Mouse (Mus musculus): ENCODE measurements around the gene Cnih1. TPM values are rescaled to one million over a fixed set of nuclear protein-coding genes. Genes with fewer than 3 reads are reported as not detected.

The Cnih1 gene
- polyA plus RNA-seq, 1 experiment from 2014 or later: 218 TPM

- H3K4me1 ChIP-seq (ENCODE audit: control insufficient read depth, insufficient read depth, low read length): no peaks in the 10 kb centered on the region
- H3K9ac ChIP-seq (replicated peaks; ENCODE audit: low read depth, low read length): no peak overlapping the region
- H3K4me3 ChIP-seq (ENCODE audit: low read depth, low read length): no peak overlapping the region
- H3K9me3 ChIP-seq (ENCODE audit: control insufficient read depth, low read length): no peaks in the 10 kb centered on the region
- ATAC-seq (ENCODE audit: low read depth): no peak
- no peak overlapping the region for H3K27ac ChIP-seq (ENCODE audit: low read depth, low read length)
- no peaks in the 10 kb centered on the region for H3K36me3 ChIP-seq (ENCODE audit: control insufficient read depth, insufficient read depth, low read length)
- no peaks in the 10 kb centered on the region for H3K27me3 ChIP-seq (ENCODE audit: control insufficient read depth, insufficient read depth, low read length)
- WGBS: 93% methylated on average over 5 of the region's 5 CpGs
- H3K4me2 ChIP-seq (ENCODE audit: low read depth, low read length): no peak overlapping the region
These were observed 5.9 kb upstream of the Cnih1 start for GRCm38 (mm10) chr14:46794157-46794556.

- H3K36me3 ChIP-seq (ENCODE audit: control insufficient read depth, insufficient read depth, low read length): no peaks in the 10 kb centered on the region
- H3K4me1 ChIP-seq (ENCODE audit: control insufficient read depth, insufficient read depth, low read length): peaks cover 12% of the 10 kb centered on the region; the same call in 1 of the 2 replicates
- no peak overlapping the region for H3K9ac ChIP-seq (replicated peaks; ENCODE audit: low read depth, low read length)
- H3K4me2 ChIP-seq (ENCODE audit: low read depth, low read length): no peak overlapping the region
- 95% methylated on average over 6 of the region's 6 CpGs for WGBS
- no peak overlapping the region for H3K4me3 ChIP-seq (ENCODE audit: low read depth, low read length)
- H3K27me3 ChIP-seq (ENCODE audit: control insufficient read depth, insufficient read depth, low read length): no peaks in the 10 kb centered on the region; the same call in 1 of the 2 replicates
- H3K27ac ChIP-seq (ENCODE audit: low read depth, low read length): no peak overlapping the region
- H3K9me3 ChIP-seq (ENCODE audit: control insufficient read depth, low read length): no peaks in the 10 kb centered on the region
- ATAC-seq (ENCODE audit: low read depth): no peak
These were observed 2.5 kb upstream of the Cnih1 start for GRCm38 (mm10) chr14:46790723-46791122.

DNA sequence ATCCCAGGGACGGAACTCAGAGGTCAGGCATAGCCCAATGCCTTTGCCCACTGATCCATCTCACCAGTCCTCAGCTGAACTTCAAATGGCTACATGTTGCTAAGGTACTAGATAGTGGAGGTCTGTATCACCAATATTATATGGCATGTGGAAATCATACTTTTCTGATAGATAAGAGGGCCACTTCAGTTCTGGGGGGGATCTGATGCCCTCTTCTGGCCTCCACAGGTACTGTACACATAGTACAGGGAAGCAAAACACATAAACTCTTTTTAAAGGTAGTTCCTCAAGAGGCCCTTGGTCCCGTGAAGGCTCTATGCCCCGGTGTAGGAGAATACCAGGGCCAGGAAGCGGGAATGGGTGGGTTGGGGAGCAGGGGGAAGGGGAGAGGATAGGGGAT is 2.1 kb upstream of the Cnih1 start:
- H3K4me3 ChIP-seq (ENCODE audit: low read depth, low read length): no peak overlapping the region
- H3K4me2 ChIP-seq (ENCODE audit: low read depth, low read length): no peak overlapping the region
- peaks cover 12% of the 10 kb centered on the region; the same call in 1 of the 2 replicates for H3K4me1 ChIP-seq (ENCODE audit: control insufficient read depth, insufficient read depth, low read length)
- 68% methylated on average over 4 of the region's 4 CpGs for WGBS
- no peaks in the 10 kb centered on the region for H3K9me3 ChIP-seq (ENCODE audit: control insufficient read depth, low read length)
- no peak overlapping the region for H3K9ac ChIP-seq (replicated peaks; ENCODE audit: low read depth, low read length)
- no peak for ATAC-seq (ENCODE audit: low read depth)
- H3K27me3 ChIP-seq (ENCODE audit: control insufficient read depth, insufficient read depth, low read length): no peaks in the 10 kb centered on the region; the same call in 1 of the 2 replicates
- H3K27ac ChIP-seq (ENCODE audit: low read depth, low read length): no peak overlapping the region
- no peaks in the 10 kb centered on the region for H3K36me3 ChIP-seq (ENCODE audit: control insufficient read depth, insufficient read depth, low read length)

DNA sequence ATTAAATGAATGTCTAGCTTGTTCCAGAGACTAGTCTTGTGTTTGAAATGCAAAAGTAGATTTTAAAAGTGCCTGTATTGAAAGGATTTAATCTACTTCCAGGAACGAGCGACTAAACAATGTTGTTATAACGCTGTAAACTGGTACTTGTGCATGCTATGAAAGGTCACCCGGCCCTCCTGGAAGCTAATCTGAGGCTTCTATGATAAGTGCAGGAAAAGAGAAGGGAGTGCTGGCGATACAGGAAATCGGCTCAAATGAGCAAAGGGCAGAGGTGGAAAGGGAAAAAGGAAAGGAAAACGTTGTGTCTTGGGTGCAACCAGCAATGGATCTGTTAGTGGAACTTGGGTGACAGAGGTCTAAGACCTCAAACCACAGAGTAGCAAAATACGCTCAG is 292 bp upstream of the Cnih1 start:
- peak; percentile 1; the same call in 1 of the 2 replicates for ATAC-seq (ENCODE audit: low read depth)
- Histone ChIP-seq H3K4me1 (ENCODE audit: control insufficient read depth, insufficient read depth, low read length) (peaks cover 12% of the 10 kb centered on the region; the same call in 1 of the 2 replicates), H3K4me3 (ENCODE audit: low read depth, low read length) (peak overlapping the region; percentile 93), H3K4me2 (ENCODE audit: low read depth, low read length) (peak overlapping the region; percentile 76), H3K36me3 (ENCODE audit: control insufficient read depth, insufficient read depth, low read length) (no peaks in the 10 kb centered on the region), H3K27ac (ENCODE audit: low read depth, low read length) (peak overlapping the region; percentile 1; the same call in 1 of the 2 replicates), H3K9me3 (ENCODE audit: control insufficient read depth, low read length) (no peaks in the 10 kb centered on the region), H3K9ac (replicated peaks; ENCODE audit: low read depth, low read length) (peak overlapping the region; percentile 94; the same call in 1 of the 2 replicates), H3K27me3 (ENCODE audit: control insufficient read depth, insufficient read depth, low read length) (no peaks in the 10 kb centered on the region; the same call in 1 of the 2 replicates)
- 38% methylated on average over 8 of the region's 8 CpGs for WGBS

DNA sequence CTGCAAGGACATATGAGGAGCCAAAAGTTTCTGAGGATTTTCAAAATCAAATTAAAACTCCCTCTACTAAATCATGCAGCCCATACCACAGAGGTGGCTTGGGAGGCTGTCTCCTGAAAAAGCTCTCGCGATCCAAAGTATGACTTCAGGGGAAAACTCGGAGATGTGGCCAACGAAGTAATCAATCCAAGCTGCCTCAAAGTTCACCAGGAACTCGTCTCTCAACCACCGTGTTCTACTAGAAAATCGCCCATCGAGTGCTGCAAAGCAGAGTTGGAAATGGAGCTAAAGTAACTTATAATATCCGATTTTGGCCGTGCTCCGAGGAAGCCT is 791 bp downstream of the Cnih1 start:
- Histone ChIP-seq H3K9me3 (ENCODE audit: control insufficient read depth, low read length) (no peaks in the 10 kb centered on the region), H3K27me3 (ENCODE audit: control insufficient read depth, insufficient read depth, low read length) (no peaks in the 10 kb centered on the region; the same call in 1 of the 2 replicates), H3K4me3 (ENCODE audit: low read depth, low read length) (peak overlapping the region; percentile 93), H3K4me1 (ENCODE audit: control insufficient read depth, insufficient read depth, low read length) (peaks cover 12% of the 10 kb centered on the region; the same call in 1 of the 2 replicates), H3K27ac (ENCODE audit: low read depth, low read length) (peak overlapping the region; percentile 97), H3K9ac (replicated peaks; ENCODE audit: low read depth, low read length) (peak overlapping the region; percentile 94), H3K4me2 (ENCODE audit: low read depth, low read length) (peak overlapping the region; percentile 76), H3K36me3 (ENCODE audit: control insufficient read depth, insufficient read depth, low read length) (no peaks in the 10 kb centered on the region; the same call in 1 of the 2 replicates)
- 1% methylated on average over 11 of the region's 11 CpGs for WGBS
- no peak for ATAC-seq (ENCODE audit: low read depth)

DNA sequence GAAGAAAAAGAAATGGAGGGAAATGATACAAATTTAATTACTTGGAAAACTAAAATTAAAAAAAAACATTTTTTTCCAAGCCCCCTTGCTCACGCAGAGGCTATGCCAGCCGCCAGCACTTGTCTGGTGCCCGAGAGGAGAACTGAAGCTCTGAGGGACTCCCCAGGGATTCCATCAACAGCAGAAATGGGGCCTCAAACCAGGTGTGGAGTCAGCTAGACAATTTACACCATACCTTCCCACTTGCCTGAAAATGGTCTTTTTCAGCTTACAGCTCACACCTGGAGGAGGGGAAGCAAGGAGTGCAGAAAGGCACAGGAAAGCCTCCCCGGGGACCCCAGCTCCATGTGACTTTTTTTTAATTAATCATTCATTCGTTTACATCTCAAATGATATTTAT is 3.0 kb downstream of the Cnih1 start:
- H3K4me1 ChIP-seq (ENCODE audit: control insufficient read depth, insufficient read depth, low read length): peaks cover 12% of the 10 kb centered on the region; the same call in 1 of the 2 replicates
- no peak overlapping the region for H3K27ac ChIP-seq (ENCODE audit: low read depth, low read length)
- no peak overlapping the region for H3K4me3 ChIP-seq (ENCODE audit: low read depth, low read length)
- H3K4me2 ChIP-seq (ENCODE audit: low read depth, low read length): no peak overlapping the region
- ATAC-seq (ENCODE audit: low read depth): no peak
- no peaks in the 10 kb centered on the region; the same call in 1 of the 2 replicates for H3K27me3 ChIP-seq (ENCODE audit: control insufficient read depth, insufficient read depth, low read length)
- H3K36me3 ChIP-seq (ENCODE audit: control insufficient read depth, insufficient read depth, low read length): peaks cover 7% of the 10 kb centered on the region; the same call in 1 of the 2 replicates
- 83% methylated on average over 5 of the region's 5 CpGs for WGBS
- H3K9ac ChIP-seq (replicated peaks; ENCODE audit: low read depth, low read length): no peak overlapping the region
- no peaks in the 10 kb centered on the region for H3K9me3 ChIP-seq (ENCODE audit: control insufficient read depth, low read length)

DNA sequence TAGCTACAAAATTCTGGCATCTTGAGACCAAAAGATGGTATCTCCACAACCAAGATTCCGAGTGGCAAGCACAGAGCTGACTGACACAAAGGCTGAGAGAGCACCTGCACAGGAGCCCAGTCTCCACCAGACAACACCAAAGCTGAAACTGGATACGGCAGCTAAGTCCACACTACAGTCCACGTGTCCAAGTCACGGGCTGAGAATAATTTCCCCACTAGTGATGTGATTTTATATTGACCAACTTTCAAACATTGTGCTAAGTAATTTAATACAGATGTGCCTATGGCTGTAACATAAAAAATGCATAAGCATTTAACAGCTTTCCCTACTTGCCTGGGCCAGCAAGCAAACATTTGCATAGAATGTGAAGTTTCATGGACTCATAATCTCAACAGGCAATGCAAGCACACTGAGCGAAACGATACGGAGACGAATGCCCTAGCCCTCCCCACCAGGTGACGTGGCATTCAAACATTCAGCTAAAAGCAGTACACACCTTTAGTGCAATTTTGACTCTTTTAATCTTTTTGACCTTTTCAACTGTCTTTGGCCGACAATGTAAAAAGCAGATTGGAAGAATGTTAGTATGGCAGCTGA is 4.8 kb downstream of the Cnih1 start:
- 94% methylated on average over 10 of the region's 10 CpGs for WGBS
- Histone ChIP-seq H3K9me3 (ENCODE audit: control insufficient read depth, low read length) (no peaks in the 10 kb centered on the region), H3K27me3 (ENCODE audit: control insufficient read depth, insufficient read depth, low read length) (no peaks in the 10 kb centered on the region; the same call in 1 of the 2 replicates), H3K27ac (ENCODE audit: low read depth, low read length) (no peak overlapping the region), H3K4me2 (ENCODE audit: low read depth, low read length) (no peak overlapping the region), H3K4me3 (ENCODE audit: low read depth, low read length) (no peak overlapping the region), H3K4me1 (ENCODE audit: control insufficient read depth, insufficient read depth, low read length) (peaks cover 12% of the 10 kb centered on the region; the same call in 1 of the 2 replicates), H3K9ac (replicated peaks; ENCODE audit: low read depth, low read length) (no peak overlapping the region), H3K36me3 (ENCODE audit: control insufficient read depth, insufficient read depth, low read length) (peaks cover 25% of the 10 kb centered on the region)
- ATAC-seq (ENCODE audit: low read depth): no peak

GRCm38 (mm10) chr14:46782187-46782828 is 5.9 kb downstream of the Cnih1 start:
- peaks cover 33% of the 10 kb centered on the region for H3K36me3 ChIP-seq (ENCODE audit: control insufficient read depth, insufficient read depth, low read length)
- WGBS: 91% methylated on average over 8 of the region's 8 CpGs
- no peaks in the 10 kb centered on the region for H3K27me3 ChIP-seq (ENCODE audit: control insufficient read depth, insufficient read depth, low read length)
- H3K9ac ChIP-seq (replicated peaks; ENCODE audit: low read depth, low read length): no peak overlapping the region
- no peak overlapping the region for H3K4me3 ChIP-seq (ENCODE audit: low read depth, low read length)
- no peak for ATAC-seq (ENCODE audit: low read depth)
- no peaks in the 10 kb centered on the region for H3K9me3 ChIP-seq (ENCODE audit: control insufficient read depth, low read length)
- H3K27ac ChIP-seq (ENCODE audit: low read depth, low read length): no peak overlapping the region
- peaks cover 10% of the 10 kb centered on the region; the same call in 1 of the 2 replicates for H3K4me1 ChIP-seq (ENCODE audit: control insufficient read depth, insufficient read depth, low read length)
- no peak overlapping the region for H3K4me2 ChIP-seq (ENCODE audit: low read depth, low read length)

GRCm38 (mm10) chr14:46781086-46781485 is 7.1 kb downstream of the Cnih1 start:
- peaks cover 43% of the 10 kb centered on the region for H3K36me3 ChIP-seq (ENCODE audit: control insufficient read depth, insufficient read depth, low read length)
- ATAC-seq (ENCODE audit: low read depth): no peak
- WGBS: 94% methylated on average over 7 of the region's 7 CpGs
- no peak overlapping the region for H3K27ac ChIP-seq (ENCODE audit: low read depth, low read length)
- no peaks in the 10 kb centered on the region for H3K27me3 ChIP-seq (ENCODE audit: control insufficient read depth, insufficient read depth, low read length)
- H3K9me3 ChIP-seq (ENCODE audit: control insufficient read depth, low read length): no peaks in the 10 kb centered on the region
- H3K9ac ChIP-seq (replicated peaks; ENCODE audit: low read depth, low read length): no peak overlapping the region
- H3K4me3 ChIP-seq (ENCODE audit: low read depth, low read length): no peak overlapping the region
- no peak overlapping the region for H3K4me2 ChIP-seq (ENCODE audit: low read depth, low read length)
- 0 out of 2 replicates have a peak, but pooled peaks cover 2% of the 10 kb centered on the region for H3K4me1 ChIP-seq (ENCODE audit: control insufficient read depth, insufficient read depth, low read length)

All from neural tube, embryonic 14.5 days (tissue).